17 mouse cellular contexts compared by ENCODE assay signal in genomic region chr10:94630771-94631280, GRCm38 (mm10).
"Had no signal": no experiment of that assay in that cellular context is flagged by ENCODE, and none has a peak within 500 bp of the region (broad histone marks: within the 10 kb centered on the region; RNA-seq: fewer than 3 reads in every experiment).

No protein-coding gene starts in this region.

- DNase-seq: kidney, postnatal 25 days; layer of hippocampus, adult 9-11 months; layer of hippocampus, postnatal 36 days; liver, embryonic 13.5 days; lung, adult 2 months; lung, postnatal 14 days; lung, postnatal 4 days; thymus, adult 18-20 months; thymus, postnatal 14 days; thymus, postnatal 4 days had no signal

- H3K27me3 ChIP-seq: liver, embryonic 13.5 days; midbrain, embryonic 15.5 days had no signal

- H3K9me3 ChIP-seq: liver, embryonic 13.5 days; midbrain, embryonic 12.5 days; midbrain, embryonic 15.5 days; neural tube, embryonic 13.5 days had no signal

- ATAC-seq: midbrain, embryonic 15.5 days had no signal

- H3K9ac ChIP-seq: liver, embryonic 13.5 days; midbrain, embryonic 12.5 days; midbrain, embryonic 15.5 days; neural tube, embryonic 13.5 days had no signal

- H3K36me3 ChIP-seq: liver, embryonic 13.5 days; midbrain, embryonic 12.5 days; midbrain, embryonic 15.5 days; neural tube, embryonic 13.5 days had no signal

- H3K27ac ChIP-seq: kidney, postnatal 0 days; layer of hippocampus, adult 2 months; left cerebral cortex, adult 2 months; liver, embryonic 13.5 days; midbrain, embryonic 12.5 days; midbrain, embryonic 15.5 days; neural tube, embryonic 13.5 days had no signal

- H3K4me2 ChIP-seq: liver, embryonic 13.5 days; midbrain, embryonic 12.5 days; midbrain, embryonic 15.5 days; neural tube, embryonic 13.5 days had no signal

- H3K4me3 ChIP-seq: layer of hippocampus, adult 2 months; left cerebral cortex, adult 2 months; liver, embryonic 13.5 days; midbrain, embryonic 12.5 days; midbrain, embryonic 15.5 days; myocyte; neural tube, embryonic 13.5 days had no signal

- H3K4me1 ChIP-seq: liver, embryonic 13.5 days; midbrain, embryonic 12.5 days; midbrain, embryonic 15.5 days; neural tube, embryonic 13.5 days had no signal
